Mouse (Mus musculus): ENCODE measurements around the gene Tmem185b. TPM values are rescaled to one million over a fixed set of nuclear protein-coding genes. Genes with fewer than 3 reads are reported as not detected.

Gene Tmem185b
- polyA plus RNA-seq, 1 experiment from 2014 or later: 23.2 TPM

- no peaks in the 10 kb centered on the region for H3K36me3 ChIP-seq
- no peak overlapping the region for H3K4me3 ChIP-seq (replicated peaks)
- H3K9me3 ChIP-seq: no peaks in the 10 kb centered on the region
- no peak overlapping the region for H3K9ac ChIP-seq (replicated peaks)
- ATAC-seq (ENCODE audit: insufficient number of reproducible peaks, insufficient read depth, low FRiP score, low TSS enrichment, low read depth): peak; percentile 38; the same call in 1 of the 2 replicates
- 0 out of 2 replicates have a peak overlapping the region, but pooled peaks have one; percentile 41 for H3K27ac ChIP-seq
- peaks cover 6% of the 10 kb centered on the region for H3K4me1 ChIP-seq (replicated peaks)
- no peak overlapping the region for H3K4me2 ChIP-seq
- no peaks in the 10 kb centered on the region for H3K27me3 ChIP-seq
- WGBS: 79% methylated on average over 9 of the region's 9 CpGs
Observed at GRCm38 (mm10) chr1:119540836-119541557, 15.0 kb downstream of the Tmem185b start.

GRCm38 (mm10) chr1:119541570-119541969 lies 15.6 kb downstream of the Tmem185b start:
- no peak overlapping the region for H3K27ac ChIP-seq
- no peaks in the 10 kb centered on the region for H3K36me3 ChIP-seq
- no peak overlapping the region for H3K9ac ChIP-seq (replicated peaks)
- 64% methylated on average over 3 of the region's 3 CpGs for WGBS
- peaks cover 6% of the 10 kb centered on the region for H3K4me1 ChIP-seq (replicated peaks)
- no peak overlapping the region for H3K4me3 ChIP-seq (replicated peaks)
- H3K27me3 ChIP-seq: no peaks in the 10 kb centered on the region
- H3K4me2 ChIP-seq: no peak overlapping the region
- ATAC-seq (ENCODE audit: insufficient number of reproducible peaks, insufficient read depth, low FRiP score, low TSS enrichment, low read depth): no peak
- H3K9me3 ChIP-seq: no peaks in the 10 kb centered on the region

GRCm38 (mm10) chr1:119543316-119543715 lies 17.4 kb downstream of the Tmem185b start:
- Histone ChIP-seq H3K4me3 (replicated peaks) (no peak overlapping the region), H3K4me1 (replicated peaks) (peaks cover 6% of the 10 kb centered on the region), H3K9ac (replicated peaks) (no peak overlapping the region), H3K27ac (no peak overlapping the region), H3K27me3 (no peaks in the 10 kb centered on the region), H3K4me2 (no peak overlapping the region), H3K9me3 (no peaks in the 10 kb centered on the region), H3K36me3 (no peaks in the 10 kb centered on the region)
- 95% methylated on average over 6 of the region's 6 CpGs for WGBS
- ATAC-seq (ENCODE audit: insufficient number of reproducible peaks, insufficient read depth, low FRiP score, low TSS enrichment, low read depth): no peak

- no peak for ATAC-seq (ENCODE audit: insufficient number of reproducible peaks, insufficient read depth, low FRiP score, low TSS enrichment, low read depth)
- Histone ChIP-seq H3K4me3 (replicated peaks) (no peak overlapping the region), H3K9me3 (no peaks in the 10 kb centered on the region), H3K36me3 (no peaks in the 10 kb centered on the region), H3K27me3 (no peaks in the 10 kb centered on the region), H3K4me1 (replicated peaks) (peaks cover 6% of the 10 kb centered on the region), H3K4me2 (no peak overlapping the region), H3K27ac (no peak overlapping the region), H3K9ac (replicated peaks) (no peak overlapping the region)
- 67% methylated on average over 5 of the region's 5 CpGs for WGBS
Observed at GRCm38 (mm10) chr1:119544611-119545155, 18.7 kb downstream of the Tmem185b start.

GRCm38 (mm10) chr1:119545164-119545563 lies 19.2 kb downstream of the Tmem185b start:
- no peak overlapping the region for H3K9ac ChIP-seq (replicated peaks)
- no peaks in the 10 kb centered on the region for H3K9me3 ChIP-seq
- no peak for ATAC-seq (ENCODE audit: insufficient number of reproducible peaks, insufficient read depth, low FRiP score, low TSS enrichment, low read depth)
- H3K36me3 ChIP-seq: peaks cover 5% of the 10 kb centered on the region; the same call in 1 of the 2 replicates
- H3K4me3 ChIP-seq (replicated peaks): no peak overlapping the region
- H3K27ac ChIP-seq: no peak overlapping the region
- H3K4me1 ChIP-seq (replicated peaks): peaks cover 6% of the 10 kb centered on the region
- WGBS: 68% methylated on average over 2 of the region's 2 CpGs
- no peak overlapping the region for H3K4me2 ChIP-seq
- H3K27me3 ChIP-seq: no peaks in the 10 kb centered on the region

GRCm38 (mm10) chr1:119545671-119546070 lies 19.7 kb downstream of the Tmem185b start:
- 90% methylated on average over 4 of the region's 4 CpGs for WGBS

GRCm38 (mm10) chr1:119546490-119546889 lies 20.5 kb downstream of the Tmem185b start:
- Histone ChIP-seq H3K4me1 (replicated peaks) (peaks cover 6% of the 10 kb centered on the region), H3K27me3 (no peaks in the 10 kb centered on the region), H3K9ac (replicated peaks) (no peak overlapping the region), H3K9me3 (no peaks in the 10 kb centered on the region), H3K36me3 (peaks cover 7% of the 10 kb centered on the region; the same call in 1 of the 2 replicates), H3K27ac (no peak overlapping the region), H3K4me2 (no peak overlapping the region), H3K4me3 (replicated peaks) (no peak overlapping the region)
- 87% methylated on average over 3 of the region's 3 CpGs for WGBS
- no peak for ATAC-seq (ENCODE audit: insufficient number of reproducible peaks, insufficient read depth, low FRiP score, low TSS enrichment, low read depth)

More at GRCm38 (mm10) chr1:119545671-119546070, 19.7 kb downstream of the Tmem185b start:
- H3K27ac ChIP-seq: no peak overlapping the region
- H3K9ac ChIP-seq (replicated peaks): no peak overlapping the region
- no peaks in the 10 kb centered on the region for H3K27me3 ChIP-seq
- peaks cover 7% of the 10 kb centered on the region; the same call in 1 of the 2 replicates for H3K36me3 ChIP-seq
- H3K4me2 ChIP-seq: no peak overlapping the region
- H3K4me1 ChIP-seq (replicated peaks): peaks cover 6% of the 10 kb centered on the region
- H3K4me3 ChIP-seq (replicated peaks): no peak overlapping the region
- no peaks in the 10 kb centered on the region for H3K9me3 ChIP-seq
- ATAC-seq (ENCODE audit: insufficient number of reproducible peaks, insufficient read depth, low FRiP score, low TSS enrichment, low read depth): no peak

- no peaks in the 10 kb centered on the region for H3K9me3 ChIP-seq
- no peak overlapping the region for H3K27ac ChIP-seq
- H3K4me1 ChIP-seq (replicated peaks): peaks cover 6% of the 10 kb centered on the region
- WGBS: 73% methylated on average over 7 of the region's 7 CpGs
- no peak overlapping the region for H3K4me2 ChIP-seq
- 0 out of 2 replicates have a peak, but pooled peaks have one; percentile 33 for ATAC-seq (ENCODE audit: insufficient number of reproducible peaks, insufficient read depth, low FRiP score, low TSS enrichment, low read depth)
- no peak overlapping the region for H3K4me3 ChIP-seq (replicated peaks)
- H3K36me3 ChIP-seq: peaks cover 7% of the 10 kb centered on the region; the same call in 1 of the 2 replicates
- H3K27me3 ChIP-seq: no peaks in the 10 kb centered on the region
- no peak overlapping the region for H3K9ac ChIP-seq (replicated peaks)
Observed at GRCm38 (mm10) chr1:119548668-119549326, 22.8 kb downstream of the Tmem185b start.

- peaks cover 10% of the 10 kb centered on the region; the same call in 1 of the 2 replicates for H3K36me3 ChIP-seq
- no peak overlapping the region for H3K4me3 ChIP-seq (replicated peaks)
- no peak overlapping the region for H3K27ac ChIP-seq
- no peaks in the 10 kb centered on the region for H3K9me3 ChIP-seq
- 91% methylated on average over 7 of the region's 7 CpGs for WGBS
- no peak overlapping the region for H3K4me2 ChIP-seq
- no peaks in the 10 kb centered on the region for H3K27me3 ChIP-seq
- H3K4me1 ChIP-seq (replicated peaks): peaks cover 6% of the 10 kb centered on the region
- no peak for ATAC-seq (ENCODE audit: insufficient number of reproducible peaks, insufficient read depth, low FRiP score, low TSS enrichment, low read depth)
- H3K9ac ChIP-seq (replicated peaks): no peak overlapping the region
Observed at GRCm38 (mm10) chr1:119549327-119549689, 23.3 kb downstream of the Tmem185b start.

GRCm38 (mm10) chr1:119550064-119550463 lies 24.1 kb downstream of the Tmem185b start:
- Histone ChIP-seq H3K36me3 (peaks cover 17% of the 10 kb centered on the region; the same call in 1 of the 2 replicates), H3K27me3 (no peaks in the 10 kb centered on the region), H3K4me1 (replicated peaks) (no peaks in the 10 kb centered on the region; the same call in 1 of the 2 replicates), H3K9ac (replicated peaks) (no peak overlapping the region), H3K9me3 (no peaks in the 10 kb centered on the region), H3K4me2 (no peak overlapping the region), H3K4me3 (replicated peaks) (no peak overlapping the region), H3K27ac (no peak overlapping the region)
- WGBS: 87% methylated on average over 2 of the region's 2 CpGs
- no peak for ATAC-seq (ENCODE audit: insufficient number of reproducible peaks, insufficient read depth, low FRiP score, low TSS enrichment, low read depth)

- peaks cover 17% of the 10 kb centered on the region; the same call in 1 of the 2 replicates for H3K36me3 ChIP-seq
- H3K9me3 ChIP-seq: no peaks in the 10 kb centered on the region
- no peak overlapping the region for H3K27ac ChIP-seq
- WGBS: 93% methylated on average over 1 of the region's 1 CpGs
- H3K27me3 ChIP-seq: no peaks in the 10 kb centered on the region
- no peak overlapping the region for H3K4me2 ChIP-seq
- H3K4me1 ChIP-seq (replicated peaks): no peaks in the 10 kb centered on the region
- no peak overlapping the region for H3K9ac ChIP-seq (replicated peaks)
- H3K4me3 ChIP-seq (replicated peaks): no peak overlapping the region
- ATAC-seq (ENCODE audit: insufficient number of reproducible peaks, insufficient read depth, low FRiP score, low TSS enrichment, low read depth): no peak
Observed at GRCm38 (mm10) chr1:119551651-119552050, 25.7 kb downstream of the Tmem185b start.
